Mouse (Mus musculus): Measurements from ENCODE around the gene Gpr152. TPM values are rescaled to one million over a fixed set of nuclear protein-coding genes. Genes with fewer than 3 reads are reported as not detected.

The Gpr152 gene
- total and polyA plus RNA-seq, 3 experiments: 0.03 TPM; not detected in 2

DNA sequence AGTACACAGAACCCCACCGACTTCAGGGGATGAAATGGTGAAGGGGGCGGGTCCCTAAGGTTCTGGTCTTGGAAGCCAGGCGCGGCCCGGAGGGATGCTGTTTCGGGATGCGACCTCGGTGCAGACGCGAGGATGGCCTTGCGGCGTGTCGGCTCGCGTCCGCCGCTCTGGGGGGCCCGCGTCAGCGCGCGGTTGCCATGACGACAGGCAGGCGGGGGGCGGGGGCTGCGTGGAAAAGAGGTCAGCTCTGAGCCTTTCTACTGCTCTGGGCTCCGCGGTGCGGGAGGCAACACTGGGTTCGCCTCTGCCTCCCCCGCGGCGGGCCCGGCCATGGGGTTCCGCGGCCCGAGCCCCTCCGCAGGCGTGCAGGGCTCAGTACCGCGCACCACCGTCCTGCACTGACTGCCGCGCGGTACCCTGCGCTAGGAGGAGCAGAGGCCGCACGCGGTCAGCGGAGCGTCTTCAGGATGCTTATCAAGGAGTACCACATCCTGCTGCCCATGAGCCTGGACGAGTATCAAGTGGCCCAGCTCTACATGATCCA lies 38.8 kb upstream of the Gpr152 start:
- Histone ChIP-seq H3K9me3 (replicated peaks; ENCODE audit: insufficient read depth, low read length) (no peaks in the 10 kb centered on the region), H3K4me3 (ENCODE audit: control insufficient read depth in 1 of 2, insufficient read depth in 1 of 2, low read depth in 2 of 2, low read length in 2 of 2) (peak overlapping the region; percentile 74 to 99), H3K9ac (ENCODE audit: control insufficient read depth, low read depth, low read length, poor library complexity, severe bottlenecking) (peak overlapping the region; percentile 74), H3K27ac (ENCODE audit: control insufficient read depth, low read depth, low read length) (no peak overlapping the region), H3K79me2 (ENCODE audit: control insufficient read depth, insufficient read depth, low read length, poor library complexity) (peaks cover 8% of the 10 kb centered on the region), H3K4me1 (ENCODE audit: control insufficient read depth in 1 of 2, insufficient read depth in 2 of 2, low read length in 2 of 2) (peaks cover 0 to 21% of the 10 kb centered on the region in 2 experiments; a peak in 3 of 4 replicates), H3K36me3 (ENCODE audit: control insufficient read depth in 1 of 2, insufficient read depth in 2 of 2, low read length in 2 of 2) (peaks cover 0 to 11% of the 10 kb centered on the region in 2 experiments; a peak in 2 of 4 replicates), H3K27me3 (ENCODE audit: control insufficient read depth in 1 of 2, insufficient read depth in 2 of 2, low read length in 2 of 2) (no peaks in the 10 kb centered on the region)
- TF ChIP-seq SMC3 (IDR thresholded peaks at IDR 0.05; ENCODE audit: low read depth, low read length) (no peak), KAT2A (conservative IDR thresholded peaks at IDR 0.05; ENCODE audit: low read depth, low read length) (no peak), E2F4 (IDR thresholded peaks at IDR 0.05; ENCODE audit: borderline replicate concordance, low read depth, low read length) (no peak), ZMIZ1 (IDR thresholded peaks at IDR 0.05; ENCODE audit: low read depth, low read length) (no peak), TBP (IDR thresholded peaks at IDR 0.05; ENCODE audit: low read depth, low read length) (no peak), MAZ (IDR thresholded peaks at IDR 0.05; ENCODE audit: low read depth, low read length) (no peak), POLR2AphosphoS2 (IDR thresholded peaks at IDR 0.05; ENCODE audit: low read length) (no peak), CHD2 (IDR thresholded peaks at IDR 0.05; ENCODE audit: low read length) (no peak), CHD1 (IDR thresholded peaks at IDR 0.05; ENCODE audit: low read depth, low read length) (no peak), RCOR1 (IDR thresholded peaks at IDR 0.05; ENCODE audit: low read depth, low read length) (no peak), ZKSCAN1 (IDR thresholded peaks at IDR 0.05; ENCODE audit: low read depth, low read length) (no peak), POLR2AphosphoS5 (IDR thresholded peaks at IDR 0.05; ENCODE audit: borderline replicate concordance, low read depth, low read length) (no peak), HCFC1 (IDR thresholded peaks at IDR 0.05; ENCODE audit: low read depth, low read length) (no peak)
- peak; percentile 55 for DNase-seq (ENCODE audit: low read depth, low spot score)

DNA sequence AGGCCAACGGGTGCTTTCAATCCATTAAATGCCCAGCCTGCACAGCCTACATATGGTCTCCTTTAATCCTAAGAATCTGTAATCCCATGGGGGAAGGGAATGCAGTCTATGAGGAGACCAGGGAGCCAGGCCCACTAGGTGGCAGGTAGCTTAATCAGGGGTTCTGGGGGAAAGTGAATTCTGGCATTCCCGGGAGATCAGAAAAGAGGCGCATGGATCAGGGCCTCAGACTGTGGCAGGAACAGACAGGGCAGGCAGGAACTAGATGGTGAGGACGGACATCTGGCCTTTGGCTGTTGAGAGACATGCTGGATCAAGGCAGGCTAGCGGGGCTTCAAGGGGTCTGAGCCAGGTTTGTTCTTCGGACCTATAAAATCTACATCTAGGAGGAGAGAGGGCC lies 38.1 kb upstream of the Gpr152 start:
- Histone ChIP-seq H3K36me3 (ENCODE audit: control insufficient read depth in 1 of 2, insufficient read depth in 2 of 2, low read length in 2 of 2) (peaks cover 0 to 4% of the 10 kb centered on the region in 2 experiments; a peak in 1 of 4 replicates), H3K9me3 (replicated peaks; ENCODE audit: insufficient read depth, low read length) (no peaks in the 10 kb centered on the region), H3K27me3 (ENCODE audit: control insufficient read depth in 1 of 2, insufficient read depth in 2 of 2, low read length in 2 of 2) (no peaks in the 10 kb centered on the region), H3K9ac (ENCODE audit: control insufficient read depth, low read depth, low read length, poor library complexity, severe bottlenecking) (no peak overlapping the region), H3K79me2 (ENCODE audit: control insufficient read depth, insufficient read depth, low read length, poor library complexity) (peaks cover 8% of the 10 kb centered on the region), H3K4me1 (ENCODE audit: control insufficient read depth in 1 of 2, insufficient read depth in 2 of 2, low read length in 2 of 2) (peaks cover 0 to 18% of the 10 kb centered on the region in 2 experiments; a peak in 3 of 4 replicates), H3K27ac (ENCODE audit: control insufficient read depth, low read depth, low read length) (no peak overlapping the region), H3K4me3 (ENCODE audit: control insufficient read depth in 1 of 2, insufficient read depth in 1 of 2, low read depth in 2 of 2, low read length in 2 of 2) (no peak overlapping the region)
- no peak for TF ChIP-seq POLR2A (IDR thresholded peaks at IDR 0.05; ENCODE audit: control insufficient read depth in 1 of 2, insufficient read depth in 1 of 2, low read depth in 1 of 2, low read length in 2 of 2, poor library complexity in 1 of 2)
- DNase-seq (ENCODE audit: low read depth, low spot score): no peak

DNA sequence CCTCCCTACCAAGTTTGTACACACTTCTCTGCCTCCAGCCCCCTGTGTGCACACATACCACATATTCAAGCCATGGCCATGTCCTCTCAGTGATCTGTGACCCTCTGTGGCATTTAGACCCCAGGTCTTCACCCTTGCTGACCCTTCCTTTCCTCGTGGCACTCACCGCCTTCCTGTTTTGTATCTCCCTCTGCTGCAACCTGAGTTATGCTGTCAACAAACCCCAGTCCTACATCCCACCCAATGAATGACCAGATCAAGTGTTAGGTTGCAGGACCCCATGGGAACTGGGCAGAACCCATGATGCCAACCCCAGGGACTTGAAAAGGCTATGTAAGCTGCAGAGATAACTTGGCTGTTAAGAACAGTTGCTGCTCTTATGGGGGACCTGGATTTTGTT lies 37.5 kb upstream of the Gpr152 start:
- peaks cover 0 to 4% of the 10 kb centered on the region in 2 experiments; a peak in 1 of 4 replicates for H3K36me3 ChIP-seq (ENCODE audit: control insufficient read depth in 1 of 2, insufficient read depth in 2 of 2, low read length in 2 of 2)
- H3K4me3 ChIP-seq (ENCODE audit: control insufficient read depth in 1 of 2, insufficient read depth in 1 of 2, low read depth in 2 of 2, low read length in 2 of 2): no peak overlapping the region
- peaks cover 0 to 18% of the 10 kb centered on the region in 2 experiments; a peak in 3 of 4 replicates for H3K4me1 ChIP-seq (ENCODE audit: control insufficient read depth in 1 of 2, insufficient read depth in 2 of 2, low read length in 2 of 2)

More for the DNA sequence above, 37.5 kb upstream of the Gpr152 start:
- peaks cover 6% of the 10 kb centered on the region for H3K79me2 ChIP-seq (ENCODE audit: control insufficient read depth, insufficient read depth, low read length, poor library complexity)
- H3K9ac ChIP-seq (ENCODE audit: control insufficient read depth, low read depth, low read length, poor library complexity, severe bottlenecking): no peak overlapping the region
- no peaks in the 10 kb centered on the region for H3K27me3 ChIP-seq (ENCODE audit: control insufficient read depth in 1 of 2, insufficient read depth in 2 of 2, low read length in 2 of 2)
- no peaks in the 10 kb centered on the region for H3K9me3 ChIP-seq (replicated peaks; ENCODE audit: insufficient read depth, low read length)
- no peak for DNase-seq (ENCODE audit: low read depth, low spot score)
- no peak overlapping the region for H3K27ac ChIP-seq (ENCODE audit: control insufficient read depth, low read depth, low read length)
- TF ChIP-seq UBTF (IDR thresholded peaks at IDR 0.05; ENCODE audit: borderline replicate concordance, insufficient read depth, low read depth, low read length): no peak
- TF ChIP-seq TAL1 (IDR thresholded peaks at IDR 0.05; ENCODE audit: low read length): no peak
- no peak for TF ChIP-seq MYB (IDR thresholded peaks at IDR 0.05; ENCODE audit: low read depth, low read length)

Measured in MEL (cell line).